Mouse (Mus musculus) thymus, postnatal 10 days (tissue): ENCODE measurements around the gene Trim28.

Source experiments
- DNase-seq, 2 experiments: peaks; one replicate each; pipeline ENCODE4 v3.0.0; 2021; ENCODE audit warnings: low spot score in 2 of 2

The Trim28 gene

DNA sequence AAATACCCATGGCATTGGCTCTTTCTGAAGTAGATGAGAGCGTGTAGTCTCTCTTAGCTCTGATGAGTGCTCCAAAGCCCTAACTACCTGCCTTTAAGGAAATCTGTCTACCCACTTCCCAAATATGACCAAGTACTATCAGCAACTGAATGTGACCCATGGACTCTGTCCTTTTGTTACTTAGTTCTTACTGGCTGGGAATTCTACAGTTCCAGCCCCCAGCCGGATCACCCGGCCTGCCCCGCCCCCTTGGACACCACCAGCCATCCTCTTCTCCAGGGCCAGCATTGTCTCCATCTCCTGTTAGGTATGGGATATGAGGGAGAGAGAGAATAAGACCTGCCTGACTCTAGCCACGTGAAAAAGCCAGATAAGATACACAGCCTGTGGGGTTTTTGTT is 861 bp upstream of the Trim28 start, which contains the start of gene Slc27a5:
Gene Slc27a5 (minus strand): TSS at position 140 of the 400 bp plus-strand sequence.
- no peak for DNase-seq

DNA sequence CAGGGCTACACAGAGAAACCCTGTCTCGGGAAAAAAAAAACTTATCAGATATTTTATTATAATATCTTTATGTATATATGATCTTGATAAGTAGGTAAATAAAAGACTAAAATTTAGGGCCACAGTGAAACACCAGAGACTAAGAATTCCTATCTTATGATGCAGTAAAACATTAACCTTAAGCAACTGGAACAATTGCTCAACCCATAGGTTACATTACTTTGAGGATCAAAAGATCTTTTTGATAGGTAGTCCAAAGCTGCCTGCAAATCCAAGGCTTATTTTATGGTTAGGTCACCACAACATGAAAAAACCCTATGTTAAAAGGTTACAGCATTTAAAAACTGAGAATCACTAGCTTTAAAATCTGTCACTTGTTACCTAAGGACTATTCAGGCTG is 2.7 kb downstream of the Trim28 start:
- no peak for DNase-seq

DNA sequence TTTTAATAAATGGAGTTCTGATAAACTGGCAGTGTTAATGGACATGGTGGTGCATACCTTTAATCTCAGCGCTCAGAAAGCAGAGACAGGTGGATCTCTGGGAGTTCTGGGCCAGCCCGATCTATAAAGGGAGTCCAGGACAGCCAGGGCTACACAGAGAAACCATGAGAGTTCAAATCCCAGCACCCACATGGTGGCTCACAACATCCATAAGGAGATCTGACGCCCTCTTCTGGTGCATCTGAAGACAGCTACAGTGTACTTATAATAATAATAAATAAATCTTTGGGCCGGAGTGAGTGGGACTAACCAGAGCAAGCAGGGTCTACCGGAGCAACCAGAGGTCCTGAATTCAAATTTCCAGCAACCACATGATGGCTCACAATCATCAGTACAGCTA is 4.5 kb downstream of the Trim28 start:
- no peak for DNase-seq

DNA sequence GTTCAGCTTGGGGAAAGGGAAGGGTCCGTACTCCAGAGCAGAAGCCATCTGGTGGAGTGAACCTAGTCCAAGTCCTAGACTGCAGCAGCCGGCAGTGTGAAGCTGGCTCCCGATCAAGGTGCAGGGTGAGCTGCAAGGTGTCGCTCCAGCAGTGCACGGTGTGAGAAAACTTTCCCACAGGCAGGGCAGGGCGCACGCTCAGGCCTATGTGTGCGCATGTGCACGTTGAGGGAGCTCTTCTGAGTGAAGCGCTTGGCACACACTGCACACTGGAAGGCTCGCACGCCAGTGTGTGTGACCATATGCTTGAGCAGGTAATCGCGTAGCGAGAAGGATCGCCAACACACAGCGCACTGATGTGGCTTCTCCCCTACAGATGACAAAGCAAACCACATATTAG is 7.1 kb downstream of the Trim28 start:
- no peak for DNase-seq

DNA sequence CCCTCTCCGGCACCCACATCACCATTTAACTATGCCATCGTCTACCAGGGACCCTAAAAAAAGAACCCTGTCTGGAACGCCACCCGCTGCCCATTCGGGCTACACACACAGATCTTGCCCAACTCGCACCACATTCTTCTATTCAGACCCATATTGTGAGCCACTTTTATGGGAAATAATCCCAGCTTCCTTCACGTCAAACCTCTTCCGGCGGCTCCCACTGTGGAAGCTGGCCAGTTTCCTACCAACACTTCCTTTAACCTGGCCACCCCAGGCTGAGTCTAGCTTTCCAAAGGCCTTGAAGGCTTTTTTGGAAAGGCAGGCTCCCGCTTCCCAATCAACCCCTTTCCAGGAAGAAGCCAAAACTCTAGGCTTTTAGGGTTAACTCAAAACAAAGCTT is 7.6 kb downstream of the Trim28 start:
- no peak for DNase-seq

DNA sequence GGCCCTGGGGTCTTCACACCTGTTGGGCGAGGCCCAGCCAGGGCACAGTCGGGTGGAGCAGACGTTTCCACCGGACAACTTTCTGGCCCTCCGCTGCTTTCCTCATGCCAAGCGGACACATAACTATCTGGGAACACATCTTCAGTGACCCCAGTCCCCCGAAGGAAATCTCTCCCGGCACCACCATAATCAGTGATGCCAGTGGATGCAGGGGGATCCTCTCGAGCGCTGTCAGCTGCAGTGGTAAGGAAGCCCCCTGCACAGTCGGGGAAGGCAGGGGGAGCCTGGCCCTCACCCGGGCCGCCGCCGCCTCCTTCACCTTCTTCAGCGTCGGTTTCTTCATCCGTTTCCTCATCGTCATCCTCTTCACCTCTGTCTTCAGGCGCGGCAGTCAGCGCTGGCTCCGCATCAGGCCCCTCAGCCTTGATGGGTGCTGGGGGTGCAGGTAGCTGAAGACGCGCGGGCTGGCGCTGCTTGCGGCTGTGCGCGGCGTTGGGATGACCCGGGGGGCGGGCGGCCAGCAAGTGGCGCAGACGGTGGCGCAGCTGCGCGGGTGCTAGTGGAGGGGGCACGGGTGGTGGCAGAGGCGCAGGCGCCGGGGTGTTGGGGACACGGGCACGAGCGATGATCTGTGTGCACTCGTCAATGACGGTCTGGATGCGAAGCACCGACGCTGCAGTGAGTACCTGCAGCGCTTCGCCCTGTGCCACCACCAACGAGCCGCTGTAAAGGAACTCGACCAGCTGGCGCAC is 8.6 kb downstream of the Trim28 start:
- no peak for DNase-seq

DNA sequence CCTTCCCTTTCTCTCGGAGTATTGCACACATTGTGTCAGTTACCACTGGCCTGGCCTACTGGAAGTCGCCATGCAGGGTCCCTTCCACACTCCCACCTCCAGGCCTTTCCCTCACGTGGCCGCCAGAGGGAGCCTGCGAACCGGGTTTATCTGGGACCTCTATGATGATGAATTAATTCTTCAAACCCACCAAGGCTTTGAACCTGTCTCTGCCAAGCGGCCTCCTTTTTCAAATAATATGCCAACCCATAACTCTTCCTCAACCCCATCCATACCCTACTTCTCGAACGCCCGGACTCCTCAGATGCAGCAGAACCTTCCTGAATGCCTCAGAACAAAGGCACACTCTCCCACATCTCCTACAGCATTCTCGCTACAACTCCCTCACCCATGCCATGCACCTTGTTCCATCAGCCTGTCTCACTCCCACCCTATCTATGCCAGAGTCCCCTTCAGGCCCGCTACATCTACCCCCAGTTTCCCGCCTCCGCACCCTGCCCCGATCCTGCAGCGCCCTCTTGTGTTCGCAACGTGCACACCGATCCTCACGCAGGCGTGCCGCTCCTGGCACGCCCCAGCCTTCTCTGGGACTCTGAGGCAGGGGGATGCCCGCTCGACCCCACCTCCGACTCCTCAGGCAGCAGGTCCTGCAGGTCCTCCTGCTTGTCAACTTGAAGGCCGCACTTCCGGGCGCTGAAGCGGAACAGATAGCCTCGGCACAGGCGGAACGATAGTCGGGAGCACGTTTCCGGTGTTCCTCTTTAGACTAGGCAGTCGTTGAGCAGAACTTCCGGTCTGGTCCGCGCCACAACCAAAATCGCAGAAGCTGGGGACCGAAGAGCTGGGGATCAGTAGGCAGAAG is 10.5 kb downstream of the Trim28 start:
- peak; percentile 89 to 90 for DNase-seq

DNA sequence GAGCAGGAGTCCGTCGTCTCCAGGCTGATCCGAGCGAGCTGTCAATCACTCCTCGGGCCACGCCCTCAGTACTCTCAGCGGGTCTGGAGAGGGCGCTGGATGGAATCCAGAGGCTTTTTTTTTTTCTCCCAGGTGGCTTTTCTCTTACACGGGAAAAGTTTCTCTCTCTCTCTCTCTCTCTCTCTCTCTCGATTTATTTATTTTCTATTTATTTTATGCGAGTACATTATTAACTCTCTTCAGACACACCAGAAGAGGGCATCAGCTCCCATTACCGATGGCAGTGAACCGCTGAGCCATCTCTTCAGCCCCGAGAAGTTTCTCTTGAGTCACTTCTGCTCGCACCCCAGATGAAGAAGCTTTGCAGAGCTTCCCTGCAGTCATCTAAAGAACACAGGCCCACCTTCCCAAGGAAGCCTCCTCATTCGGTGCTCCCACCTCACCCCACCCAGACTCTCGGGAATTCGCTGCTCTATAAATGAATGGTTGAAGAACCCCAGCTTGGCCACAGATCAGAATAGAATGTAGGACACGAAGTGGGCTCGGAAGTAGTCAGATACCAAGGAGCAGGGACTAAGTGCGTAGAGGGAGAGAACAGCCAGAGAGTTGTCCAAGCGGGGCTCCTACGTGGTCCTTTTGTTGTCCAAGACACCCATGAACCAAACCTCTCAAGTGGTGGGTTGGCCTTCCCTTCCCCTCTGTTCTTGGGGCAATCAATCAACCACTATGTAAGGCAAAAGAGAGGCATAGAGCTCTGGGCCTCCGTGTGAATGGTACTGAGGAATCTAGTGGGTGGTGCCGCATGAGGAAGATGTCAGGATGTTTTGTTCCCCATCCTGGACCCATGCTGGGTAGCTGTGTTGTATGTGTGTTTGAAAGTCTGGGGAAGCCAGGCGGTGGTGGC is 11.3 kb downstream of the Trim28 start, which contains the start of gene Zbtb45:
Gene Zbtb45 (minus strand): TSS at position 30 of the 904 bp plus-strand sequence.
- DNase-seq = no peak

DNA sequence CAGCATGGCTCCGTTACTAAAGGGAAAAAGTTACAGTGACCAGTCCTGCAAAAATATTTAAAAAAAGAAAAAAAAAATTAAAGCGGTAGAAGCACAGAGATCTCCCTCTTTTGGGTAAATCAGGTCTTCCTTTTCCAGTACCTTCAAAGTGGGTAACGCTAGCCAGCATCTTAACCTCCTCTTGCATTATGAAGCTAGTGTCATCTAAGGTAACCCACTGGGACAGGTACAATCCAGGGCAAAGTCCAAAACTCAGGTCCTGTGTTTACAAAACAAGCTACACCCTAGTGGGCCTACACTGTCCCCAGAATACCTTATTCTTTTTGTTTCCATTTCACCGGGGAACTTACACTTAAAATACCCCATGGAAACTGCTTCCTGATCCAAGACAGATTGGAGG is 14.8 kb downstream of the Trim28 start:
- no peak for DNase-seq

DNA sequence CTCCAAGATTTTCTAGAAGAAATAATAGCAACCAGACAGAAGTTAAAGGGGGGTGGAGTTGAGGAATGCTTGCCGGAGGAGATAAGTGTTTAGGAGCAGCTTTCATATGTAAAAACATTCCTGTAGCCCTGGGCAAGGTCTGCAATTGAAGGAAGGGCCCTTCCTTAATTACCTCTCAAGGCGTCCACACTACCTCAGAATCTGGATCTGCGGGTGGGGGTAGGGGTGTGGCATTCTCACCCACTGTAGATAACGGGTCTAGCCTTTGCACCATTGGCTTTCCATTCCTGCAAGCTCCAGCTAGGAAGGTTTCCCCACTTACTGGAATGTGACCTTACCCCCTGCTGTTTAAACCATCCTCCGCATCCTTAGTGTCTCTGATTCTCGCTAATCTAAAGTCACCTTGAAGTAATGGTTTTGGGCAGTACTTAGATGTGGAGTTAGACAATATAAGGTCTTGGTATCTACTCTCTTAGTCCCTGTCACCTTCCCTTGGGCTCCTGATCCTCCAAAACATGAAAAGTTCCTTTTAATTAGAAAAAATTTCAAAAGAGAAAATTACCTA is 15.4 kb downstream of the Trim28 start:
- DNase-seq = no peak

DNA sequence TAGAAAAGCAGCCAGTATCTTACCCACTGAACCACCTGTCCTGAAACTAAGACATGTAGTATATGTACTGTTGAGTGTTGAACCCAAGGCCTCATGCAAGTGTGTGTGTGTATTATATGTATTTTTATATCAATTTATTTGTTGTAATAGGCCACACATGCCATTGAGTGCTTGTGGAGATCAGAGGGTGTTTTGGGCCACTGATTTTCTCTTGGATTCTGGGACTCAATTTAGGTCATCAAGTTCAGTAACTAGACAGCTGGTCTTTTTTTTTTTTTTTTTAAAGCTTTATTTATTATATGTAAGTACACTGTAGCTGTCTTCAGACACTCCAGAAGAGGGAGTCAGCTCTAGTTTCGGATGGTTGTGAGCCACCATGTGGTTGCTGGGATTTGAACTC is 16.3 kb downstream of the Trim28 start:
- no peak for DNase-seq

DNA sequence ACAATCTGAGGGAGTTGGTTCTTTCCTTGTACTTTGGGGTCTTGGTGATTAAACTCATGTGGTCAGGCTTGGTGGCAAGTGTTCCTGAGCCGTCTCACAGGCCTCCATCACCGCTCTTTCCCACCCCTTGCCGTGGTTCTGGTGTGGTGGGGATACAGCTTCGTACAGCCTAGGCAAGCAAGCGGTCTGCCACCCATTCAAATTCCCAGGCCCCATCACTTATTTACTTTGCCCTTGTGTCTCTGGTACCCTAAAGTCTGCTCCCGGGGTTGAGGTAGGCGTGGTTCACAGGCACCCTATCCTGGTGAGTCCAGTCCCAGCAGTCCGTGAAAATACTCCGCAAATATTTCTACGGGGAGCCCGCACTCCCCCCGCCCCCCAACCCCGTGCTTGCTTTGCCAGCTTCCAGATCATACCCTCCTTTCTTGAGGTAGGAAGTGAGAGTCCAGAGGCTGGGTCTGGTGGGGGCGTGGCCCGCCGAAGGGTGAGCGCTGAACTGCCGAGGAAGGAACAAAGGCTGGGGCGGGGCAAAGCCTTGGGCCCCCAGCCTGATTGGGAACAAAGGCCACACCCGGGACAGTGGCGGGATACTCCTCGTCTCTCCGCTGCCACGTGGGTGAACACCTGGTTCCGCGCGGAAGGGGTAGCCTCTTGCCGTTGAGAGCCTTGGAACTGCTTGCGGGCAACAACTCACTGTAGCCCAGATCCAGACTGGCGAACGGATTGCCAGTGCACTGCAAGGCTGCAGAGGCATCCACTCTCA is 24.0 kb downstream of the Trim28 start:
- peak; percentile 66 to 76 for DNase-seq

DNA sequence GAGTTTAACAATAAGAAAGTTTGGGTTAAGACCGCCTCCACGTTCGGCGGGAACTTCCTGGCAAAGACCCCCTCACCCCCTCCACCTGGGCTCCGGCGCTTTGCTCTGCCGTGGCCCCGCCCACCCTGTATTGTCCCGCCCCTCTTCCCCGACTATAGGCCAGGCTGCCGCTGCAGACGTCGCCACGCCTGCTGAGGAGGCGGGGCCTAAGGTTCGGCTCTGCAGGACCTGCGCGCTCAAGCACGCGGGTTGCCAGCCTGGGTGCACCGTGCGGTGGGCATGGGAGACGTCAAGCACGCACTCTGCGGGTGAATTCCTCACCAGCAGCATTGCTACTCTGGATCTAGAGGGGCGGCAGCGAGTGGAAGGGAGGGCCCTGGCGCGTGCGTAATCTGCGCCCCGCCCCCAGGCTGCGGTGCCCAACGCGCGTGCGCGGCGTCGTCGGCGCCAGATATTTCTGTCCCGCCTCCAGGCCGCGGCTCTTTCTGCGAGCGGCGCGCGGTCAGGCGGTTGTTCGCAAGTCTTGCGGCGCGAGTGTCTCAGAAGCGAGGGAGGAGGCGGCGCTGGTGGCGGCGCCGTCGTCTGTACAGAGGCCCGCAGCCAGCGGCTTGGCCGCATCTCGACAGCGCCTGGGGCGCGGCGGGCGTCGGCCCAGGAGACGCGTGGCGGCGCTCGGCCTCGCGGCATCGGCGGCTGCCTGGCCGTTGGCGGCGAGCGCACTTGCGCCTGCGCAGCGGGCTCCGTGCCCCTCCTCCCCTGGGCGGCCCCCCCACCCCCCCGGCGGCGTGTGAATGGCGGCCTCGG is 25.2 kb downstream of the Trim28 start:
- peak; percentile 91 to 93 for DNase-seq

DNA sequence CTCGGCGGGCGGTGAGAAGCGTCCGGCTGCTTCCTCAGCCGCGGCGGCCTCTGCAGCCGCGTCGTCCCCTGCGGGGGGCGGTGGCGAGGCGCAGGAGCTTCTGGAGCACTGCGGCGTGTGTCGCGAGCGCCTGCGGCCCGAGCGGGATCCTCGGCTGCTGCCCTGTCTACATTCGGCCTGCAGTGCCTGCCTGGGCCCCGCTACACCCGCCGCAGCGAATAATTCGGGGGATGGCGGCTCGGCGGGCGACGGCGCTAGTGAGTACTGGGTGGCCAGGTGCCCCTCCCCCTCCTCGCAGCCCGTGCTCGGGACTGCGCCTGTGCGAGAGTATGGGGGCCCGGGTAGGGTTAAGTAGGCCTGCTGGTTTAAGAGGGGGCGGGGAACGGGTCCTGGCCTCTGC is 25.9 kb downstream of the Trim28 start:
- peak; percentile 81 to 83 for DNase-seq

DNA sequence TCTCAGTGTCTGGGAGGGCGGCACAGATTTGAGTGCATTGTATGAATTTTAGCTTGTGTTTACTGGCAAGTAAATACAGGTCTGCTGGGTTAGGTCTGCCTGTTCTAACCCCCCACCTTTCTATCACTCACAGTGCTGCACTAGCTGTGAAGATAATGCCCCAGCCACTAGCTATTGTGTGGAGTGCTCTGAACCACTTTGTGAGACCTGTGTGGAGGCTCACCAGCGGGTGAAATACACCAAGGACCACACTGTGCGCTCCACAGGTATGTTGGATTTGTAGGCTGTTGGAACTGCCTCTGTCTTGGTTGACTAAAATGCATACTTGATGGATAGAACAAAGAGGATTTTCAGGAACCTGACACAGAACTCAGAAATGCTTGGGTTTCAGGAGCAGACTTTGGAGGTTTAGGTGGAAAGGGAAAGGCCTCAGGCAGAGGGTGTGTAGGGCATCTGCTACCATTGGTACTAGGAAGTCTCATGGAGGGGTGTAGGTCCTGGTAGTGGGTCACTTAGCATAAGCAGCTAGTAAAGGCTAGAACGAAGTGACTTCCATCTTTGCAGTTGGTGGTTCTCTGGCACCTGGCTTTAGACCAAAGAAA is 26.7 kb downstream of the Trim28 start:
- DNase-seq = no peak

DNA sequence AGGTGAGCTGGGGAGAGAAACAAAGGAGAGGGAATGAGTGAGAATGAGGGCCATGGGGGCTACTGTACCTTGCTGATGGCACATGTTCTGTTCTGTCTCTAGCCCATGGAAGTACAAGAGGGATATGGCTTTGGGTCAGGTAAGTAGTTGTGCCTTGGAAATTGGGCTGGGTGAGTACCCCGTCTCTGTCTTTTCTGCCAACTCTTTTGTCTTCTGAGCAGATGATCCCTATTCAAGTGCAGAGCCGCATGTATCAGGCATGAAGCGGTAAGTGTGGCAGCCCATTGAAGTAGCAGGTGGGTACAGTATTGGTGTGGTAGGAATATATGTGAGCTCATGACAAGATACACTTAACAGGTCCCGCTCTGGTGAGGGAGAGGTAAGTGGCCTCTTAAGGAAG is 30.1 kb downstream of the Trim28 start:
- DNase-seq = no peak

DNA sequence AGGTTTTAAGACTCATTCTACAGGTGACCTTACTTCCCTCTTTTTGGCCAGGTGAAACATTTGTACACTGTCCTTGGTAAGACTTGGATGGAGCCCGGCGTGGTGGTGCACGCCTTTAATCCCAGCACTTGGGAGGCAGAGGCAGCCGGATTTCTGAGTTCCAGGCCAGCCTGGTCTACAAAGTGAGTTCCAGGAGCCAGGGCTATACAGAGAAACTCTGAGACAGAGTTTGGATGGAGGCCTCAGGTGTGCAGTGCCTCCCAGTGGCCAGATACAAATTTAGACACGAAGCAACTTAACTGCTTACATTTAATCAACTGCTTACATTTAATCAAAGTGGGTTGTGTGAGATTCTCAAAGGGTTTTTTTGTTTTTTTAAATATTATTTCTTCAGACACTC is 32.2 kb downstream of the Trim28 start:
- DNase-seq = no peak

DNA sequence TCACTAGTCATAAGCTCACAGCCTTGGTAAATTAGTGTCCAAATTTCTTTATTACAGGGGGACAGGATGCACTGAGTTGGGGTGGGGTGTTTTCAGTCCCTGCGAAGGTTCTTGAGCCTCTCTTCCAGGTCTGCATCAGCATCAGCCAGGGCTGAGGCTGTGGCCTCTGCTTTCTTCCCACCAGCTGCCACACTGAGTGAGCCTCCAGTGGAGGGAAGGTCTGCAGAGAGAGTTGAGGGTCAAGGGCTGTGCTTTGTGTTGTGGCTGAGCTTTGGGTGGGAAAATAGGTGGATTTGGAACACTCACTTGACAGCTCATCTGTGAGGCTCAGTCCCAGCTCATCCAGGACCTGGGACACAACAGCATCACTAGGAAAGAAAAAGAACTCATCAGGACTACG is 33.1 kb downstream of the Trim28 start:
- DNase-seq = no peak

DNA sequence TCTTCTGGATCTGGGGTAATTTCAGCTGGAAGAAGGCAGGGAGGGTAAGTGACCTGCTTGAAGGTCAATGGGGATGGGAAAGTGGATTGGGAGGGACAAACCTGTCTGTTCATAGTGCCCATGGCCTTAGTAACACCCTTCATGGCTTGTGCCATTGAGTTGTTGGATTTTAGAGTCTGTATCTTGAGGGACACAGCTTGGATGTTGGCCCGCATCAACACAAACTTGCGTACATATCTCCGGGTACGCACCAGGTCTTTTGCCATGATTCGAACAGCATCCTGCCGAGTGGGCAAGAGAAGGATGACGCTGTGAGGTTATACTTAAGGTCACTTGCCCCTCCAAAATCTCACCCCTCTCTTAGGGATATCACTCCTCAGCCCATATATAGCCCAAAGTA is 33.6 kb downstream of the Trim28 start:
- no peak for DNase-seq
